Mouse (Mus musculus): ENCODE measurements around the gene Ip6k2. TPM values are rescaled to one million over a fixed set of nuclear protein-coding genes. Genes with fewer than 3 reads are reported as not detected.
A peak's percentile ranks its signal among the peaks of the same experiment; 100 is the strongest.

Gene Ip6k2
- polyA plus RNA-seq, 1 experiment from 2014 or later, result 140 TPM

DNA sequence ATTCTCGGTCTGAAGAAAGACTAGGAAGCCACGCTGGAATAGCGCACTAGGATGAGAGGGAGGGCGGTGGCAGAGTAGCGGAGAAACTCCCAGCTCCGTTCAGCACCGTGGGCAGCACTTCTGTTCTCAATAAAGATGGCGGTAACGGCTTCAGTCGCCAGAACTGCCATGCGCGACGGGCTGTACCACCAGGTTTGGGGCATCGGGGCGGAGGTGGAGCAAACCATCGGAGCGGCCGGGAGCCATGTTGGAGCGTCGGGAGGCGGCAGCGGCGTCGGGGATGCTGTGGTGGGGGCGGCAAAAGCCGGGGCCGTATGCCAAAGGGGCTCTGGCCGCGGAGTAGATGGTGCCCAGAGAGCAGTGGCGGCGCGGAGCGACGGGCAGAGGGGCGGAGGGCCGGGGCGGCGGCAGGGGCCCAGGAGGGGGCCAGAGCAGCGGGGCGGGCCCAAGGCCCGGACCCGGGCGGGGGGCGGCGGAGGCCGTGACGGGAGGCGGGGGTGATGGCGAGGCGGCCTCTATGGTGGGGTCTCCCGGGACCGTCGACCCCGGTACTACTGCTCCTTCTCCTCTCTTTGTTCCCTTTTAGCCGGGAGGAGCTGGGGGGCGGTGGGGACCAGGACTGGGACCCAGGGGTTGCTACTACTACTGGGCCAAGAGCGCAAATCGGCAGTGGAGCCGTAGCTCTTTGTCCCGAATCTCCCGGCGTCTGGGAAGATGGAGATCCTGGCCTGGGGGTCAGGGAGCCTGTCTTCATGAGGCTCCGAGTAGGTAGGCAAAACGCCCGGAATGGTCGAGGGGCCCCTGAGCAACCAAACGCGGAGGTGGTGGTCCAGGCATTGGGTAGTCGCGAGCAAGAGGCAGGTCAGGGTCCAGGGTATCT is 42.5 kb downstream of the Ip6k2 start, which contains the start of gene Celsr3:
TSS of gene Celsr3 (plus strand) at position 501 of the 880 bp plus-strand sequence.
- peaks cover 80% of the 10 kb centered on the region for H3K27me3 ChIP-seq
- peak; percentile 62 for ATAC-seq (ENCODE audit: low FRiP score)
- H3K36me3 ChIP-seq, result peaks cover 31% of the 10 kb centered on the region
- peak within 1 kb of the TSS; percentile 89 for H3K27ac ChIP-seq
- peak within 1 kb of the TSS; percentile 79 for H3K4me3 ChIP-seq
- peak within 1 kb of the TSS; percentile 91 for H3K9ac ChIP-seq
- no peaks in the 10 kb centered on the region for H3K9me3 ChIP-seq (replicated peaks)
- H3K4me1 ChIP-seq, result peaks cover 40% of the 10 kb centered on the region
- H3K4me2 ChIP-seq (replicated peaks), result peak within 1 kb of the TSS; percentile 89
- under 1% methylated on average over 59 of the region's 70 CpGs for WGBS

DNA sequence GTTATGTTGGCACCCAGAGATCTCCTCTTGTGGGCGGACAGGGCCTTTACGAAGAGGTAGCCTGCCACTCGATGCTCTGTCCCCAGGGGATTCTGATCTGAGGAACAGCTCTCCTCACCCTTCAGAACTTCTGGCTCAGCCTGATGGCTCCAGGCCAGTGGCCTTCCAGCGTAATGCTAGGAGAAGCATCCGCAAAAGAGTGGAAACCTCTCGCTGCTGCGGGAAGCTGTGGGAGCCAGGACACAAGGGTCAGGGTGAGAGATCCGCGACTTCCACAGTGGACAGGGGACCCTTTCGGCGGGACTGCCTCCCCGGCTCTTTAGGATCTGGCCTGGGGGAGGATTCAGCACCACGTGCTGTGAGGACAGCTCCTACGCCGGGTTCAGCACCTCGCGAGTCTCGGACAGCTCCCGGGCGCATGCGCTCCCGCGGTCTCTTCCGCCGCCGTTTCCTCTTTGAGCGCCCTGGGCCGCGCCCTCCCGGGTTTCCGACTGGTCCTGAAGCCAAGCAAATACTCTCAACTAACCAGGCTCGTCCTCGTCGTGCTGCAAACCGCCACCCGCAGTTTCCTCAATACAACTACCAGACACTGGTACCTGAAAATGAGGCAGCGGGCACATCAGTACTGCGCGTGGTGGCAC is 43.2 kb downstream of the Ip6k2 start:
- Histone ChIP-seq H3K9me3 (replicated peaks) (no peaks in the 10 kb centered on the region), H3K4me1 (peaks cover 47% of the 10 kb centered on the region), H3K27ac (peak overlapping the region; percentile 89), H3K9ac (peak overlapping the region; percentile 91), H3K27me3 (peaks cover 87% of the 10 kb centered on the region), H3K36me3 (peaks cover 31% of the 10 kb centered on the region), H3K4me2 (replicated peaks) (peak overlapping the region; percentile 89), H3K4me3 (peak overlapping the region; percentile 79)
- 2% methylated on average over 39 of the region's 39 CpGs for WGBS
- no peak for ATAC-seq (ENCODE audit: low FRiP score)

DNA sequence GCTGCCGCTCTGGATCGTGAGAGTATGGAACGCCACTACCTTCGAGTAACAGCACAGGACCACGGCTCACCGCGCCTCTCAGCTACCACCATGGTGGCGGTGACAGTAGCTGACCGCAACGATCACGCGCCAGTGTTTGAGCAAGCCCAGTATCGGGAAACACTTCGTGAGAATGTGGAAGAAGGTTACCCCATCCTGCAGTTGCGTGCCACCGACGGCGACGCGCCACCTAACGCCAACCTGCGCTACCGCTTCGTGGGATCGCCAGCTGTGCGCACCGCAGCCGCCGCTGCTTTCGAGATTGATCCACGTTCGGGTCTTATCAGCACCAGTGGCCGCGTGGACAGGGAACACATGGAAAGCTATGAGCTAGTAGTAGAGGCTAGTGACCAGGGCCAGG is 43.9 kb downstream of the Ip6k2 start:
- H3K9ac ChIP-seq, result peak overlapping the region; percentile 91
- peaks cover 54% of the 10 kb centered on the region for H3K4me1 ChIP-seq
- no peaks in the 10 kb centered on the region for H3K9me3 ChIP-seq (replicated peaks)
- WGBS, result 13% methylated on average over 34 of the region's 34 CpGs
- peaks cover 38% of the 10 kb centered on the region for H3K36me3 ChIP-seq
- H3K4me3 ChIP-seq, result peak overlapping the region; percentile 79
- no peak for ATAC-seq (ENCODE audit: low FRiP score)
- peak overlapping the region; percentile 89; the same call in 1 of the 2 replicates for H3K27ac ChIP-seq
- peaks cover 89% of the 10 kb centered on the region for H3K27me3 ChIP-seq
- H3K4me2 ChIP-seq (replicated peaks), result peak overlapping the region; percentile 89

DNA sequence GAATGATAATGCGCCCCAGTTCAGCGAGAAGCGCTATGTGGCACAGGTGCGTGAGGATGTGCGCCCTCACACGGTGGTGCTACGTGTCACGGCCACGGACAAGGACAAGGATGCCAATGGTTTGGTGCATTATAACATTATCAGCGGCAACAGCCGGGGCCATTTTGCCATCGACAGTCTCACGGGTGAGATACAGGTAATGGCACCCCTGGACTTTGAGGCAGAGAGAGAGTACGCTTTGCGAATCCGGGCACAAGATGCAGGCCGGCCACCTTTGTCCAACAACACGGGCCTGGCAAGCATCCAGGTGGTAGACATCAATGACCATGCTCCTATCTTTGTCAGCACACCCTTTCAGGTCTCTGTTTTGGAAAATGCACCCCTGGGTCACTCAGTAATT is 44.3 kb downstream of the Ip6k2 start:
- WGBS, result 66% methylated on average over 18 of the region's 18 CpGs
- Histone ChIP-seq H3K27me3 (peaks cover 91% of the 10 kb centered on the region), H3K9ac (peak overlapping the region; percentile 91), H3K4me1 (peaks cover 58% of the 10 kb centered on the region), H3K9me3 (replicated peaks) (no peaks in the 10 kb centered on the region), H3K4me3 (peak overlapping the region; percentile 79), H3K36me3 (peaks cover 42% of the 10 kb centered on the region), H3K27ac (no peak overlapping the region), H3K4me2 (replicated peaks) (peak overlapping the region; percentile 89)
- ATAC-seq (ENCODE audit: low FRiP score), result no peak

DNA sequence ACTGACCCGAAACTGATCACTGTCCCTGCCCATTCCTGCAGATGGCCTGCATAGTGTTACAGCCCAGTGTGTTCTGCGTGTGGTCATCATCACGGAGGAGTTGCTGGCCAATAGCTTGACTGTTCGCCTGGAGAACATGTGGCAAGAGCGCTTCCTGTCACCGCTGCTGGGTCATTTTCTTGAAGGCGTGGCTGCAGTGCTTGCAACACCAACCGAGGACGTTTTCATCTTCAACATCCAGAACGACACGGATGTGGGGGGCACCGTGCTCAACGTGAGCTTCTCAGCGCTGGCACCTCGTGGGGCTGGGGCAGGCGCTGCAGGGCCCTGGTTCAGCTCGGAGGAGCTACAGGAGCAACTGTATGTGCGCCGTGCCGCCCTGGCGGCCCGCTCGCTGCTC is 48.0 kb downstream of the Ip6k2 start:
- Histone ChIP-seq H3K4me2 (replicated peaks) (peak overlapping the region; percentile 87), H3K36me3 (peaks cover 79% of the 10 kb centered on the region), H3K27me3 (peaks cover 67% of the 10 kb centered on the region), H3K9me3 (replicated peaks) (no peaks in the 10 kb centered on the region), H3K27ac (no peak overlapping the region), H3K4me1 (peaks cover 55% of the 10 kb centered on the region), H3K9ac (peak overlapping the region; percentile 13; the same call in 1 of the 2 replicates), H3K4me3 (peak overlapping the region; percentile 38)
- ATAC-seq (ENCODE audit: low FRiP score), result no peak
- WGBS, result 6% methylated on average over 23 of the region's 23 CpGs

DNA sequence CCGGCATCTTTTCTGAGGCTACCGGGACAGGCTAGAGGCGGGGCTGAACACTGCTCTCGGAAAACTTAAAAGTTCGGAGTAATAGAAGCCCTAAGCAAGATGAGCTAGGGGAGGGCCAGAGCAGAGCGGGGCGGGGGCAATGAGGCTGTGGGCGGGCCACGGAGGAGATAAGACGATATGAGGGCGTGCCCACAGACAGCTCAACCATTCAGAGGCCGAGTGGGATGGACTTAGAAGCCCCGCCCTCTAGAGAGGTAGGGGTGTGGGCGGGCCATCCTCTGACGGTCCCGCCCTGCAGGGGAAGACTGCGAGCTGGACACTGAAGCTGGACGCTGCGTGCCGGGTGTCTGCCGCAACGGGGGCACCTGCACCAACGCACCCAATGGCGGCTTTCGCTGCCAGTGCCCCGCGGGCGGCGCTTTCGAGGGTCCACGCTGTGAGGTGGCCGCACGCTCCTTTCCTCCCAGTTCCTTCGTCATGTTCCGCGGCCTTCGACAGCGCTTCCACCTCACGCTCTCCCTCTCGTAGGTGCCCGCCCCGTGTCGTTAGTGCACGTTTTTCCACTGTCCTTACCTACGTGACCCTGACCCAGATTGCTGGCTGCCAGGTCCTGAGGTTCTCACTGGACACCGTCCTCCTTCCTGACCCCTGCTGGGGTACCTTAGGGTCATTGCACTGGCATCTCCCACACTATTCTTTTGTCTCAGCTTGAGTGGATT is 49.0 kb downstream of the Ip6k2 start:
- H3K27me3 ChIP-seq, result peaks cover 60% of the 10 kb centered on the region
- peaks cover 87% of the 10 kb centered on the region for H3K36me3 ChIP-seq
- H3K9me3 ChIP-seq (replicated peaks), result no peaks in the 10 kb centered on the region
- WGBS, result 6% methylated on average over 44 of the region's 46 CpGs
- ATAC-seq (ENCODE audit: low FRiP score), result peak; percentile 94
- peak overlapping the region; percentile 87 for H3K4me2 ChIP-seq (replicated peaks)
- H3K4me3 ChIP-seq, result peak overlapping the region; percentile 38
- peaks cover 48% of the 10 kb centered on the region for H3K4me1 ChIP-seq
- peak overlapping the region; percentile 23; the same call in 1 of the 2 replicates for H3K9ac ChIP-seq
- H3K27ac ChIP-seq, result no peak overlapping the region

GRCm38 (mm10) chr9:108842989-108843388 is 59.4 kb downstream of the Ip6k2 start:
- Histone ChIP-seq H3K36me3 (peaks cover 95% of the 10 kb centered on the region), H3K27ac (no peak overlapping the region), H3K9ac (no peak overlapping the region), H3K27me3 (peaks cover 10% of the 10 kb centered on the region; the same call in 1 of the 2 replicates), H3K4me2 (replicated peaks) (peak overlapping the region; percentile 19; the same call in 1 of the 2 replicates), H3K9me3 (replicated peaks) (no peaks in the 10 kb centered on the region), H3K4me1 (no peaks in the 10 kb centered on the region; the same call in 1 of the 2 replicates), H3K4me3 (no peak overlapping the region)
- 22% methylated on average over 14 of the region's 14 CpGs for WGBS
- no peak for ATAC-seq (ENCODE audit: low FRiP score)

- 64% methylated on average over 5 of the region's 5 CpGs for WGBS
- Histone ChIP-seq H3K27ac (no peak overlapping the region), H3K9me3 (replicated peaks) (no peaks in the 10 kb centered on the region), H3K27me3 (peaks cover 10% of the 10 kb centered on the region; the same call in 1 of the 2 replicates), H3K36me3 (peaks cover 94% of the 10 kb centered on the region), H3K4me3 (no peak overlapping the region), H3K4me2 (replicated peaks) (no peak overlapping the region), H3K4me1 (no peaks in the 10 kb centered on the region; the same call in 1 of the 2 replicates), H3K9ac (no peak overlapping the region)
- no peak for ATAC-seq (ENCODE audit: low FRiP score)
Measured at GRCm38 (mm10) chr9:108845390-108845789, 61.8 kb downstream of the Ip6k2 start.

DNA sequence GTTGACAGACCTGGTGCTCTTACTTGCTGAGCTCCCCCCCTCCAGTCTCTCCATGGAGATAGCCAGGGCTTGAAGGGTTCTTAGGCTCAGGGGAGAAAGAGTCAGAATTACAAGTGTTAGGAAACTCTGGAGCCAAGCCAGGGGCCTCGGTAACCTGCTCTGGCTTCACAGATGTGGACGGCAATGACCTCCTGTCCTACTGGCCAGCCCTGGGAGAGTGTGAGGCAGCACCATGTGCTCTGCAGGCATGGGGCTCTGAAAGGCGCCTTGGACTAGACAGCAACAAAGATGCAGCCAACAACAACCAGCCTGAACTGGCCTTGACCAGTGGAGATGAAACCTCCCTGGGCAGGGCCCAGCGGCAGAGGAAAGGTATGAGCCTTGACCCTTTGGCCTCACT is 63.8 kb downstream of the Ip6k2 start:
- H3K4me2 ChIP-seq (replicated peaks), result no peak overlapping the region
- no peak overlapping the region for H3K9ac ChIP-seq
- peaks cover 4% of the 10 kb centered on the region; the same call in 1 of the 2 replicates for H3K4me1 ChIP-seq
- H3K27me3 ChIP-seq, result no peaks in the 10 kb centered on the region; the same call in 1 of the 2 replicates
- no peak for ATAC-seq (ENCODE audit: low FRiP score)
- 87% methylated on average over 4 of the region's 4 CpGs for WGBS
- H3K36me3 ChIP-seq, result peaks cover 89% of the 10 kb centered on the region
- H3K4me3 ChIP-seq, result no peak overlapping the region
- H3K27ac ChIP-seq, result no peak overlapping the region
- no peaks in the 10 kb centered on the region for H3K9me3 ChIP-seq (replicated peaks)

- Histone ChIP-seq H3K27ac (no peak overlapping the region), H3K4me2 (replicated peaks) (no peak overlapping the region), H3K9me3 (replicated peaks) (no peaks in the 10 kb centered on the region), H3K4me1 (peaks cover 6% of the 10 kb centered on the region), H3K27me3 (no peaks in the 10 kb centered on the region; the same call in 1 of the 2 replicates), H3K9ac (no peak overlapping the region), H3K36me3 (peaks cover 83% of the 10 kb centered on the region), H3K4me3 (no peak overlapping the region)
- WGBS, result 78% methylated on average over 17 of the region's 17 CpGs
- no peak for ATAC-seq (ENCODE audit: low FRiP score)
Measured at GRCm38 (mm10) chr9:108848419-108848818, 64.8 kb downstream of the Ip6k2 start.

- peaks cover 16% of the 10 kb centered on the region for H3K4me1 ChIP-seq
- peak within 1 kb of the TSS; percentile 56 for H3K9ac ChIP-seq
- ATAC-seq (ENCODE audit: low FRiP score), result no peak
- peak within 1 kb of the TSS; percentile 46 for H3K27ac ChIP-seq
- H3K4me2 ChIP-seq (replicated peaks), result peak within 1 kb of the TSS; percentile 55
- H3K27me3 ChIP-seq, result peaks cover 5% of the 10 kb centered on the region; the same call in 1 of the 2 replicates
- WGBS, result 94% methylated on average over 3 of the region's 3 CpGs
- H3K36me3 ChIP-seq, result peaks cover 52% of the 10 kb centered on the region
- H3K4me3 ChIP-seq, result peak within 1 kb of the TSS; percentile 59
- no peaks in the 10 kb centered on the region for H3K9me3 ChIP-seq (replicated peaks)
Measured at GRCm38 (mm10) chr9:108852976-108853375, 69.4 kb downstream of the Ip6k2 start, which contains the start of gene Slc26a6. TSS of gene Slc26a6 (plus strand) at chr9:108853283.

Measured in hindbrain, embryonic 12.5 days (tissue).